Mouse (Mus musculus) ovary, postnatal 14 days (tissue): ENCODE data around the gene Pphln1.
A peak's percentile ranks its signal among the peaks of the same experiment; 100 is the strongest.
"Not testable (repeated sequence)": the region's sequence is repeated elsewhere in the genome, so short reads cannot be mapped to it uniquely, and the experiment has no call there.

Experiments used
- DNase-seq: peaks from one replicate; pipeline ENCODE4 v3.0.0; 2022; ENCODE audit warnings: low spot score

The Pphln1 gene

GRCm38 (mm10) chr15:93397826-93398698 lies at the start of gene Pphln1, which contains the start of gene Zcrb1:
TSS of gene Pphln1 (plus strand) at chr15:93398350.
TSS of gene Zcrb1 (minus strand) at chr15:93398334.
- peak; percentile 71 for DNase-seq

DNA sequence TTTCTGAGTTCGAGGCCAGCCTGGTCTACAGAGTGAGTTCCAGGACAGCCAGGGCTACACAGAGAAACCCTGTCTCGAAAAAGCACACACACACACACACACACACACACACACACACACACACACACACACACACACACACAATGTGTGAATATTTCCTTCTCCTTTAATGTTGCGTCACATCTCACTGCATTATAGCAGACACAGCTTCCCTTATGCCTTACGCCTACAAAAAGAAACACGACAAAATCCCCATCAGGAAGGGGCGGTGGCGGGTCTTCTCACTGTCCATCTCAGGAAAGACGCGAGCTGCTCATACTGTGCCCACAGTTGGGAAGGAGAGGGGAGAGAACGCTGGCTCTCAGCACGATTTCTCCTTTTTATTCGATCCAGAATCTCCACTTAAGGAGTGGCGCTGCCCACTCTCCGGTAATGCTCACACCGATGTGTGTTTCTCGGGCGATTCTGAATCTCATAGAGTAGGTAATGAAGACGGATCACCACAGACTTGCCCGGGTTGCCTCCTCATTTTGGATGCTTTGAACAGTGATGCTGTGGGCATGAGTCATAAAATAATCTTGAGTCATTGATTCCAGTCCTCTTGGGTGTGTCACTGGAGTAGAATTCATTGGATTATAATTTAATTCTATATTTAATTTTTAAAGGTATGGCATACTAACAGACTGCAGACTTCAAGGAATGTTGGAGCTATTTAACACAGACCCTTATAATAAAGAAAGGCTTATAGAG lies 39.6 kb upstream of the Pphln1 start:
- DNase-seq: no peak

- no peak for DNase-seq
Observed at GRCm38 (mm10) chr15:93365561-93365960, 32.6 kb upstream of the Pphln1 start.

- no peak for DNase-seq
Observed at GRCm38 (mm10) chr15:93368558-93368957, 29.6 kb upstream of the Pphln1 start.

DNA sequence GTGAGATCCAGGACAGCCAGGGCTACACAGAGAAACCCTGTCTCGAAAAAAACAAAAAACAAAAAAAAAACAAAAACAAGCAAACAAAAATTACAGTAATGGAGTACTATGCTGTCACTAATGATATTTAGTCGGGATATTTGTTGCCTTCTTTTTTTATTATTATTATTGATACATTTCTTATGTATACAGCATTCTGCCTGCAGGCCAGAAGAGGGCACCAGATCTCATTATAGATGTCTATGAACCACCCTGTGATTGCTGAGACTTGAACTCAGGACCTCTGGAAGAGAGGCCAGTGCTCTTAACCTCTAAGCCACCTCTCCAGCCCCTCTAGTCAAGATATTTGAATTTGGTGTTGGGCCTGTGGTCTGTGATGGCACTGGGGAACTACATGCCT lies 26.3 kb upstream of the Pphln1 start:
- DNase-seq: no peak

- not testable (repeated sequence) for DNase-seq
Observed at GRCm38 (mm10) chr15:93372525-93373119, 25.5 kb upstream of the Pphln1 start.

GRCm38 (mm10) chr15:93375696-93376095 lies 22.5 kb upstream of the Pphln1 start:
- DNase-seq: no peak

DNA sequence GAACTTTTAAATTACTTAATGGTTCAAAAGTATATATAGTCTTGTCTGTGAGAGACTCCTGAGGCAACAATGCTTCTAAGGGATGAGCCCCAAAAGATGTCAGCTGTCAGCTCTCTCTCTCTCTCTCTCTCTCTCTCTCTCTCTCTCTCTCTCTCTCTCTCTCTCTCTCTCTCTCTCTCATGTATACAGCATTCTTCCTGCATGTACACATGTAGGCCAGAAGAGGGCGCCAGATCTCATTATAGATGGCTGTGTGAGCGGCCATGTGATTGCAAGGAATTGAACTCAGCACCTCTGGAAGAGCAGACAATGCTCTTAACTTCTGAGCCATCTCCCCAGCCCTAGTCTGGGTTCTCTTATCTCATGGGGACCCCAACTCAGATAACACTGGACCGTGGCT lies 19.0 kb upstream of the Pphln1 start:
- DNase-seq: no peak

GRCm38 (mm10) chr15:93381337-93381736 lies 16.8 kb upstream of the Pphln1 start:
- no peak for DNase-seq

GRCm38 (mm10) chr15:93397269-93397668 lies 881 bp upstream of the Pphln1 start:
- no peak for DNase-seq

DNA sequence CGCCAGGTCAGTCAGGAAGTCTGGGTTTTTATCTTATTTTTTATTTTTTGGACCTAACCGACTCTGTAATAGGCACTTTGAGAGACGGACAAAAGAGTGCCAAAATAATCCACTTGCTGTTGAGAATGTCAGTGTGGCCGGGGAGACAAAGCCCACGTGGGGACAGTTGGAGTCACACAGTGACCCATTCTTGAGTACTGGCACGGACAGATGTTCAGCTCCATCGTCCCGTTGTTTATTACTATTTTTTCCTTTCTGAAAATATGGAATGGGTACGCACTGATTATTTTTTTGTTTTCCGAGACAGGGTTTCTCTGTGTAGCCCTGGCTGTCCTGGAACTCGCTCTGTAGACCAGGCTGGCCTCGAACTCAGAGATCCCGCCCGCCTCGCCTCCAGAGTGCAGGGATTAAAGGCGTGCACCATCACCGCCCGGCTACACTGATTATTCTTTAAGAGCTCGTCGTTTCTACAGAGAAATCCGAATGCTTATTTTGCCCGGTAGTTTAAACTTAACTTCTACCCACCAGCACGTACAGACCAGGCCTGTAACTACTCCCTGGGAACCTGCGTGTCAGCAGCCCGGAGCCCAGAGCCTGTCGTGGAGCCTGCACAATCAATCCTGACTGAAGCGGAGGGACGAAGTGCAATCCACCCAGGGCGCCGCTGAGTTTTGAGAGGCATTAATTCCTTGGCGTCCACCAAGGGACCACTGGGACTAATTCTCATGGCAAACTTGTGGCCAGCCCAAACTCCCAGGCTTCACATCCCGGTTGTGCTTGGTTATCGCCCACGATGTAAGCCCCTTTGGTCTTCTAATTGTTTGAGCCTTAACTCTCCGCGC lies 770 bp downstream of the Pphln1 start:
- DNase-seq: no peak

- DNase-seq: no peak
Observed at GRCm38 (mm10) chr15:93401446-93401845, 3.3 kb downstream of the Pphln1 start.

DNA sequence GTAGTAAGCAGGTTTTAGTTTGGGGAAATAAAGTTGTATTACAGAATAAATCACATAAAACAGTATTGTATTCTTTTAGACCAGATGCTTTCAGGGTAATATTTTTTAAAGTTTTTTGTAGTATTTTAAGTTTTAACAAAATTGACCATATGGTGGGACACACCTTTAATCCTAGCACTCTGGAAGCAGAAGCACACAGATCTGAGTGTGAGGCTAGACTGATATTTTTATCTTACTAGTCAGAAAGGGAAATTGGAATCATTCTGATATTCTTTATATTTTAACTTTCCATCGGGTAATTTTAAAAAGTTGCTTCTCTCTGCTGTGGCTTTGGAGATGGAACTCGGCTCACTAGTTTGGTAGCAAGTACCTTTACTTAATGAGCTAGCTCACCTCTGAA lies 4.6 kb downstream of the Pphln1 start:
- DNase-seq: no peak

GRCm38 (mm10) chr15:93404849-93405248 lies 6.7 kb downstream of the Pphln1 start:
- no peak for DNase-seq

GRCm38 (mm10) chr15:93405446-93405986 lies 7.4 kb downstream of the Pphln1 start:
- no peak for DNase-seq

DNA sequence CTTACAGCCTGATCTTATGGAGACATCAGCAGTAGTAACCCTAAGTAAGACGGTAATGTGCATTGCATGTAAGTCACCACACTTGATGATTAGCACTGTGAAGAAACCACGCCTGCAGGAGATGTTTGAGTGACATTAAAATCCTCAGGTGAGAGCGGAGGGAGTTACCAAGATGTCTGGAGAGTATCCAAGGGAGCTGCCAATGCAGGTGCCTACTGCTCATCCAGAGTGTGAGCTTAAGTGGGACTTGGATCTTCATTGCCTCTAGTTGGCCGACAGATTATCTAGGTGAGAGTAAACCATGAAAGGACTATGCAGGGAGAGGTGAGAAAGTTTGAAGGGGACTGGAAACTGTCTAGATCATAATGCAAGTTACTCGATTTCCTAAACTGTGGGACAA lies 8.3 kb downstream of the Pphln1 start:
- DNase-seq: no peak

DNA sequence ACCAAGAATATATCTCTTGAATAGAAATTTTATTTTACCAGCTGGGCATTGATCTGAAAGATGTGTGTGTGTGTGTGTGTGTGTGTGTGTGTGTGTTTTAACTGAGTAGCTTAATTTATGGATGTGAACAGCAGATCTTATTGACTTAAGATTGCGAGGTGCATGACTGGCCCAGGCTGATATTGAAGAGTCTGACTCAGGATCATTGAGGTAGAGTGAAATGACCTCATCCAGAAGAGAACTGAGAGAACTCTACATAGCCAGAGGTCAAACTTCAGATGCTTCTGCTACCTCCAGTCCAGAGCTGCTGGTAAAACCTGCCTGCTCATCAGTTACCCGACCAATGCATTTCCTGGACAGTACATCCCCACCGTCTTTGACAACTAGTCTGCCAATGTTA lies 14.3 kb downstream of the Pphln1 start:
- no peak for DNase-seq

GRCm38 (mm10) chr15:93414456-93414855 lies 16.3 kb downstream of the Pphln1 start:
- DNase-seq: no peak

DNA sequence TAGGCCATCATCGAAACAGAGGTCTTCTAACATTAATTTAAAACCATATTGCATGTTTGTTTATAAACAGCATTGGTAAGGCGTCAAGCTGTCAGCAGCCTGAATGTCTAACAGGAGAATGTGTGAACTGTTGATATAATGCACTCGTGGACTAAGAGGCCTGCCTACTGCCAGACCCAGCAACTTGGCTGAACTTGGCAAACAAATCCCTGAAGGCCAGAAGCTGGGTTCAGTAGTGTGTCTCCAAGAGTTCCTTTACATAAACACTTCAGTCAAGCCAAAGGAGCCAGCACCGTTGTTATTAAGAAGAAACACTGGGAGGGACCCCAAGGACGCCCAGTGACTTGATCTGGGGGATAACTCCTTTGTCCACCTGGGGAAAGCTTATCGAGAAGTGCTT lies 18.1 kb downstream of the Pphln1 start:
- no peak for DNase-seq

DNA sequence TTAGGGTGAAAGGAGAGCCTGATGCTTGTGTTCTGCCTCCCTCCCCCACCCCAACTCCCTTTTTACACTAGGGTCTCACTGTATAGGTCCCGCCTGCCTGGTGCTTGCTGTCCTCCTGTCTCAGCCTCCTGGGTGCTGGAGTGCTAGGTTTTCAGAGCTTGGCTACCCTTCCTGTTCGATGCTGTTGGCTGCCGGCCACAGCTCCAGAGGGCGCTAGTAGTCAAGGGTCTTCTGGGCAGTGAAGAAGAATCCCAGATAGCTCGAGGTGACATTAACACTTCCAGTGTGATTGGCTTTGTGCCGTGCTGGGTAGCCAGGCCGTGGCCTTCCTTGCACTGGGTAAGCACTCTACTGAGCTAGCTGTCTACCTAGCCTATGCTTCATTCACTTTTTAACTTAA lies 22.4 kb downstream of the Pphln1 start:
- DNase-seq: no peak

GRCm38 (mm10) chr15:93422537-93422936 lies 24.4 kb downstream of the Pphln1 start:
- DNase-seq: no peak

- DNase-seq: no peak
Observed at GRCm38 (mm10) chr15:93433811-93434210, 35.7 kb downstream of the Pphln1 start.
